Mouse (Mus musculus) c-Kit-positive CD71-positive TER-119-positive erythroid progenitor cells, embryonic 14.5 days (primary cell): ENCODE measurements around the gene Phf13.

Experiments
- DNase-seq: peaks from one replicate; pipeline ENCODE4 v3.0.0-alpha.2; 2013; ENCODE audit warnings: low spot score

Phf13 gene

GRCm38 (mm10) chr4:152013036-152013813 lies 17.2 kb upstream of the Phf13 start:
- no peak for DNase-seq

GRCm38 (mm10) chr4:152012109-152012508 lies 16.1 kb upstream of the Phf13 start:
- no peak for DNase-seq

DNA sequence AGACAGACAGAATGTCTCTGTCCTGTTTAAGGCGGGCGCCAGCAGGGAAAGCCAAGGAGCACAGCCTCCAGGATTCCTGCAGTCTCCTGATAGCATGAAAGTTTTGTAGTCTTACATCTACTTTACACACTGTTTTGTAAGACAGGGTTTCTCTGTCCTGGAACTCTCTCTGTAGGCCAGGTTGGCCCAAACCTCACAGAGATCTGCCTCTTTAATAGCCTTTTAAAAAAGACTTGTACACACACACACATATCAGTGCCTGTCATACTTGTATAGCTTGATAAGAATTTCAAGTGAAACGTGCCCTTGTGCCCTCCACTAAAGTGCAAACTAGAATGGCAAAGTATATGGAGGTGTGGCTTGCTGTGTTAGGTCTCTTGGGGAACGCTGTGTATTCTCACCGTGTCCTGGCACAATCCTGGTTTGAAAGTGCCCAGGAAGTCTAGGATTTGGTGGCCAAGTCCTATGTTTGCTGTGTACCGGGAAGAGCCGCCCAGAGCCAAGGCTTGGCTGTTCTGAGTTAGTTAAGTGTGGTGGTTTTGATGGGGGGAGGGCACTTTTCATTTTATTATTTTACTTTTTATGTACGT lies 15.2 kb upstream of the Phf13 start:
- DNase-seq: peak; percentile 52

- DNase-seq: peak; percentile 74
Observed at GRCm38 (mm10) chr4:152010707-152011134, 14.7 kb upstream of the Phf13 start.

DNA sequence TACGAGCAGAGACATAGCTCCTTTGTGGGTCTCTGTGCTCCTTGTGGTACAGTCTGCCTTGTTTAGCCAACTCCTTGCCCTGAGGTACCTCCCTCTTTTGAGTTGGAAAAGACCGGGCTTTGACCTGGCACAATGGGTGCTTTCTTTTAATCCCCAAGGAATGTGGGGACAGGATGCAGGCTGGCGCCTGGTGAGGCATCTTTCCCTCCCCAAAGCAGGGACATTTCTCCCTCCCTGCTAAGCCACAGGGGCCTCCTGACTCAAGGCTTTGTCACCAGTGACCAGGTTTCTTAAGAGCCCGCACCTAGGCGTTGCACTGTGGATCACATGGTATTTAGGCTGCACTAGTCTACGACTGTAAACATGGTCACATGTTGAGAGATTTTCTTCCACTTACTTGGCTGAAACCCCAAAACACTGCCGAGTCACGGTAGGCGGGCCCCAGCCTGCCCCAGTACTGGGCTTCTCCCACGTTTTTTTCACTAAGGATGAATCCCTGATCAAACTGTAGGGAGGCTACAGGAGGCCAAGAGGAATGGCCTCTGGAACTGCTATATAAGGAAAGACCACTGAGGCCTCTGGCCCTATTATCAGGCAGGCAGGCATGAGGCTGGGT lies 14.1 kb upstream of the Phf13 start:
- peak; percentile 69 for DNase-seq

- peak; percentile 33 for DNase-seq
Observed at GRCm38 (mm10) chr4:152009076-152010051, 13.3 kb upstream of the Phf13 start.

DNA sequence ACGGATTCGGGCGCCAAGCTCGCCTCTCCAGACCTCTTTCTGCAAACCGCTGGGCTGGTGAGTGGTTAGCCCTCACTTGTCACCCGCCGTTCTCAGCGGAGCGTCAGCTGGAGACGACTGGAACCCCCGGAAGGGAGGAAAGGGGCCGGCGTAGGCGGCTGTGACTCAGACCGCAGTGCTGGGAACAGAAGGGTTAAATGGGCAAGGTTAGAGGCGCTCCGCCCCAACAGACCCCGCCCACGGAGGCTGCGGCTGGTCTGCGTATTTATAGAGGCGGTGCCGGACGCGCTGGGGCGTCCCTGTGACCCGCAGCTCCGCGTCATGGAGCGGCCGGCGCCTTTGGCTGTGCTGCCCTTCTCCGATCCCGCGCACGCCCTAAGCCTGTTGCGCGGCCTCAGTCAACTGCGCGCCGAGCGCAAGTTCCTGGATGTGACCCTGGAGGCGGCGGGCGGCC lies 12.6 kb upstream of the Phf13 start, which contains the start of gene Klhl21:
Gene Klhl21 (plus strand): TSS at position 182 of the 454 bp plus-strand sequence.
- DNase-seq: peak; percentile 90

- DNase-seq: no peak
Observed at GRCm38 (mm10) chr4:152008148-152008500, 12.1 kb upstream of the Phf13 start.

DNA sequence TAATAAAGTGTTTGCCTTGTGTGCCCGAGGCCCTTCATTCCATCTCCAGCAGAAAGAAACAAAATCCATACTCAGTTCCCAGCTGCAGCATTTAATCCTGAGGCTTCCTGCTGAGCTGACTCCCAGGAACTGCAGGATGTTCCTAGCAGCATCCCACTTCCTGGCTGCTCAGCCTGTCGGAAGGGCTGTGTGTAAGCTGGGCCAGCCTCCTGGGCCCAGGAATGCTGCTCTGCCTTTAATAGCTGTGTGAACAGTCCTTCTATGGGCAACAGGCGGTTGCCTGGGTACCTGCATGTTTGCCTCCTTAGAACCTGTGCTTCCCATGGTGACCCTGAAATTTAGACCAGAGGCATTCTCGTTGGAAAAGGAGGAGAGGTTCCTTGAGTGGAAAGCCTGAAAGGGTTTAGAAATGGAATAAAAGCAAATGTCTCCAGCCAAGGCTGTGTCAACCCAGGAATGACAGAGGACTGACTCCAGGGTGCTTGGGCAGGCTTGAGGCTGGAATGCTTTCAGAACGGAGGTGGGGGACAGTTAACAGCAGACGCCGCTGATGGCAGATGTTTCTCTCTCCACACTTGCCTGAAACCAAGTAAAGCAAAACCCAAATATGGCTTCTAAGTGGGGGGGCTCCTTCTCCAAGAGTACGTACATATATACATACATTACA lies 11.6 kb upstream of the Phf13 start:
- no peak for DNase-seq

DNA sequence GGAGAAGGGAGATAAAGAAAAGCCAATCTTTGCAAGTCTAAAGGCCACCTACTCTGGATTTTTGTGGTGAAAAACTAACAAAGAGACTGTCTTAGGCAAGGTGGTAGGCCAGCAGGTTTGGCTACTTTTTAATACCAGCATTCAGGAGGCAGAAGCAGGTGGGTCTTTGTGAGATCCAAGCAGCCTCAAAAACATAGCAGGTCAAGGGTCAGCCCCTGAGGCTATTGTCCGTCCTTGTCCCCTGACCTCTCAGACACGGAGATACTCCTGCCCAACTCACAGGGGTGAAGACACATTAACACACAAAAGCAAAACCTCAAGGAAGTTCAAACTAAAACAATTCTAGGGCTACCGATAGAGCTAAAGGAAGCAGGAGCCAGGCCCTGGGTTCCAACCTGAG lies 10.8 kb upstream of the Phf13 start:
- no peak for DNase-seq

DNA sequence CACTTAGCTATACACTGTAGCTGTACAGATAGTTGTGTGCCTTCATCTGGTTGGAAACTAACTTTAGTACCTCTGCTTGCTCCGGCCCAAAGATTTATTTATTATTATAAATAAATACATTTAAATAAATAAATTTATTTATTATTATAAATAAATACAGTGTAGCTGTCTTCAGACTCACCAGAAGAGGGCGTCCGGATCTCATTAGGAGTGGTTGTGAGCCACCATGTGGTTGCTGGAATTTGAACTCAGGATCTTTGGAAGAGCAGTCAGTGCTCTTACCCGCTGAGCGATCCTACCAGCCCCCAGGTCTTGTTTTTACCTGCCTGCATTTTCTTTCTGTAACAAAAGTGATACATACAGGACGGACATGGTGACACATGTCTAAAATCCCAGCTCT lies 10.1 kb upstream of the Phf13 start:
- no peak for DNase-seq

DNA sequence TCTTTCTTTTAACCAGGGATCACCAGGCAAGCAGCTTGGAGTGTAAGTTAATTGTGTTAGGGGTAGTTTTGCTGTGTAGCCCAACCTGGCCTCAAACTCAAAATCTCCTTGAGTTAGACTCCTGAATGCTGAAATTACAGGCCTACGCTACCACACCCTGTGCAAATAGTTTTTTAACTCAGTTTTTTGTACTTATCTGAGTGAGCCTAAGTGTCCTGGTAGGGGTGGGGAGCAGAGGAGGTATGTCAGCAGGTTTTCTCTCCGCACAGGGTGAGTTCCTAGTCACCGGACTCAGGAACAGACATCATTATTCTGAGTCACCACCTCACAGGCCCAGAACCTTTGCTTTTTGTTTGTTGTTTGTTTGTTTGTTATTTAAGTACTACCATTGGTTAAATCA lies 6.0 kb upstream of the Phf13 start:
- DNase-seq: no peak

GRCm38 (mm10) chr4:152001335-152001734 lies 5.3 kb upstream of the Phf13 start:
- no peak for DNase-seq

GRCm38 (mm10) chr4:152000906-152001305 lies 4.8 kb upstream of the Phf13 start:
- no peak for DNase-seq

- DNase-seq: no peak
Observed at GRCm38 (mm10) chr4:151999481-151999880, 3.4 kb upstream of the Phf13 start.

DNA sequence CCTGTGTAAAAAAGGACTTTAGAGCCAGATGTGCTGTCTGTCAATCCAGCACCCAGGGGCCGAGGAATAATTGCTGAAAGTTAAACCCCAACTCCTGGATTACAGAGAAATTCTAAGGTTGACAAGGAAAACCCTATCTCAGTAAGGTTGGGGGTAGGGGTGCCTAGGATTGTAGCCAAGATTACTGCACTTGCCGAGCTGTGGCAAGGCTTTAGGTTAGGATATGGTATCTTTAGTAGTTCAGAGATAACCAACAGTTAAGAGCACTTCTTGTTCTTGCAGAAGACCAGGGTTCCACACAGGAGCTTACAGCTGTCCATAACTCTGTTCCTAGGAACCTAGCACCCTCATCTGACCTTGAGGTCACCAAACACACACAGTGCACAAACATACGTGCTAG lies 1.6 kb upstream of the Phf13 start:
- no peak for DNase-seq

GRCm38 (mm10) chr4:151996951-151997222 lies 829 bp upstream of the Phf13 start:
- no peak for DNase-seq

- no peak for DNase-seq
Observed at GRCm38 (mm10) chr4:151995371-151996172, 486 bp downstream of the Phf13 start.

- peak; percentile 43 for DNase-seq
Observed at GRCm38 (mm10) chr4:151994228-151995171, 1.6 kb downstream of the Phf13 start.

- DNase-seq: no peak
Observed at GRCm38 (mm10) chr4:151993035-151993434, 3.0 kb downstream of the Phf13 start.
